Mouse (Mus musculus) neural tube, embryonic 13.5 days (tissue): ENCODE results near the gene Atp6v0e. TPM values are rescaled to one million over a fixed set of nuclear protein-coding genes. Genes with fewer than 3 reads are reported as not detected.

ENCODE experiments used
- ATAC-seq: fragments of 200-750 bp; cut with Nextera tagmentation; 2 replicates; pipeline ENCODE4 v1.8.0; 2017; ENCODE audit warnings: low read depth, mild to moderate bottlenecking, moderate TSS enrichment, moderate library complexity
- H3K27ac ChIP-seq: fragments of 300-500 bp; sonication (generic); replicated peaks from 2 replicates; pipeline ENCODE4 v1.5.1; 2015; ENCODE audit warnings: moderate library complexity, mild to moderate bottlenecking, inconsistent platforms
- H3K27me3 ChIP-seq: fragments of 300-500 bp; sonication (generic); 2 replicates; pipeline ENCODE4 v1.6.1; 2015; ENCODE audit warnings: mild to moderate bottlenecking, inconsistent platforms
- H3K36me3 ChIP-seq: fragments of 300-500 bp; sonication (generic); 2 replicates; pipeline ENCODE4 v1.6.1; 2015; ENCODE audit warnings: mild to moderate bottlenecking, inconsistent platforms
- H3K4me1 ChIP-seq: fragments of 300-500 bp; sonication (generic); replicated peaks from 2 replicates; pipeline ENCODE4 v1.6.1; 2015; ENCODE audit warnings: inconsistent platforms
- H3K4me2 ChIP-seq: fragments of 300-500 bp; sonication (generic); 2 replicates; pipeline ENCODE4 v1.6.1; 2015; ENCODE audit warnings: inconsistent platforms, mild to moderate bottlenecking, moderate library complexity
- H3K4me3 ChIP-seq: fragments of 300-500 bp; sonication (generic); 2 replicates; pipeline ENCODE4 v1.5.1; 2015; ENCODE audit warnings: mild to moderate bottlenecking, inconsistent platforms
- H3K9ac ChIP-seq: fragments of 300-500 bp; sonication (generic); 2 replicates; pipeline ENCODE4 v1.6.1; 2015; ENCODE audit warnings: moderate library complexity, mild to moderate bottlenecking, inconsistent platforms
- H3K9me3 ChIP-seq: fragments of 300-500 bp; sonication (generic); 2 replicates; pipeline ENCODE4 v1.6.1; 2016; ENCODE audit warnings: inconsistent platforms
- WGBS: fragments of 180-500 bp; shearing (Covaris S2); methylation state at CpG from one replicate; pipeline ENCODE4 v1.1.7; 2015; 5-methylcytosine and 5-hydroxymethylcytosine counted together
- polyA plus RNA-seq: library from polyadenylated mRNA; unstranded; fragments of >200 nt; fragmentation: Nextera tagmentation; extraction: Ambion mirVana; gene quantifications from 2 replicates; pipeline ENCODE4 v1.2.1, GENCODE M21; 2015

The Atp6v0e gene
- polyA plus RNA-seq, 1 experiment from 2014 or later = 126 TPM

DNA sequence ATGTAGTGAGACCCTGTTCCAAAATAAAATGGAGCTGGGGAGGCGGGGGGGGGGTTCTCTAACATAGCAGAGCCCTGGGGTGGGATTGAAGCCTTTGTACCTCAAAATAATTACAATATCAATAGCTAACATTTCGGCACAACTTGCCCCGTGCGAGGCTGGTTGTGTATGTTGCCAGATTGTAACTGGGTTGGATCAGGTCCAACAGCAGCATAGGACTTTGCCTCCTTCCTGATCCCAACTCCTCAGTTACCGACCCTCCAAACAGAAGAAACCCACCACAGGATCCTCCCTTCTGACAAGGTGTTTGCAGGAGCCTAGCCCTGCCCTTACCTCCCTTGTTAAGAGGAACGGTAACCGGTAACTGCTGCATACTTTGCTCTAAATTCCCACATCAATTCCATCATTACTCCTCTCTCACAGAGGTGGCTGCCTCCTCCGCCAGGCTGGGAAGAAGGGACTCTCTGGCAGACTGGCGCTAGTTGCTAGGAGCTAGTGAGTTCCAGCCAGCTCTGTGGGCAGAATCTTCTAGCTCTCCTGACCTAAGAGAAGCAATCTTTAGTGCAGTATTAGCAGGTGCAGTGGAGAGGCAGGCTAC lies 46.1 kb downstream of the Atp6v0e start:
- Histone ChIP-seq H3K27ac (no peak overlapping the region), H3K4me1 (peaks cover 18% of the 10 kb centered on the region), H3K4me2 (no peak overlapping the region), H3K36me3 (peaks cover 6% of the 10 kb centered on the region), H3K9me3 (no peaks in the 10 kb centered on the region), H3K4me3 (no peak overlapping the region), H3K9ac (no peak overlapping the region), H3K27me3 (no peaks in the 10 kb centered on the region)
- 53% methylated on average over 9 of the region's 9 CpGs for WGBS
- ATAC-seq = no peak

DNA sequence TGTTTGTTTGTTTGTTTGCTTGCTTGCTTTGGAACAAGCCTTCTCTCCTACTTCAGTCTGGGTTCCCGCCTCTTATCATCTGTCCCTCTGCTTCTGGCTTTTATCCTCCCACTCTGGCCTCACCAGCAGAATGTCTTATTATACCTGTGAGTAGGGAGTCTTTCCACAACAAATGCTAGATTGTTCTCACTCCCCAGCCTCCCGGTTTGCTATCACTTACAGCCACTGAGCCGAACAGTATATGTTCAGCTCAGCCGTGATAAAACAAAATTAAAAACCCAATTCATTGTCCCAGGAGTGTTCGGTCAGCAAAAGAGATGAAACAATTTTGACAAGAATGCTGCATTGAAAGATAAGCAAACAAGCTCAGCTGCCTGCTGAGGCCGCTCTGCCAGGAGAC lies 47.0 kb downstream of the Atp6v0e start:
- Histone ChIP-seq H3K36me3 (no peaks in the 10 kb centered on the region), H3K4me1 (peaks cover 26% of the 10 kb centered on the region), H3K4me3 (no peak overlapping the region), H3K4me2 (no peak overlapping the region), H3K27me3 (no peaks in the 10 kb centered on the region), H3K9ac (no peak overlapping the region), H3K9me3 (no peaks in the 10 kb centered on the region), H3K27ac (no peak overlapping the region)
- 61% methylated on average over 6 of the region's 6 CpGs for WGBS
- no peak for ATAC-seq

DNA sequence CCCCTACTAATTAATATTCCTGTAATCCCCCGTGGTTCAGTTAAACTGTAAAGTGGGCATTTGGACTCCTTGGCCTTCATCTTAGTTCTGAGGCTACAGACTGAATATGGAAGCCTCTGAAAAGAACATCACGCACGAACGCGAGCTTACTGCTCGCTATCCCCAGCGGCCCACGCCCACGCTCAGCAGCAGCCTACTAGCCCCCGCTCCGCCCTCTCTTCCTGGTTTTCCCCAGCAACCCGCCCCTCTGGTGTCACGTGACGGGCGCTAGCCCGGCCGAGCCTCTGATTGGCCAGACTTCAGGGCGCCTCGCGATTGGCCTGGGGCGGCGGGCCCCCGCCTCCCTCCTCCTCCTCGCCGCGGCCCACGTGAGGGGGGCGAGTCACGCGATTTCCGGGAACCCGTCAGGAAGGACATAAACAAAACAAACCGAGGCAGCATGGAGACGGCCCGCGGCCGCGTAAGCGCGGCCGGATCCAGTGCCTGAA lies 52.3 kb downstream of the Atp6v0e start, which contains the start of gene Crebrf:
Gene Crebrf (plus strand): TSS at position 380 of the 488 bp plus-strand sequence.
- Histone ChIP-seq H3K4me1 (peaks cover 13% of the 10 kb centered on the region), H3K36me3 (no peaks in the 10 kb centered on the region), H3K9ac (peak within 1 kb of the TSS; percentile 77), H3K4me3 (peak within 1 kb of the TSS; percentile 82), H3K27me3 (no peaks in the 10 kb centered on the region), H3K27ac (peak within 1 kb of the TSS; percentile 84), H3K4me2 (peak within 1 kb of the TSS; percentile 74), H3K9me3 (no peaks in the 10 kb centered on the region)
- ATAC-seq = peak; percentile 89
- 0% methylated on average over 41 of the region's 41 CpGs for WGBS

DNA sequence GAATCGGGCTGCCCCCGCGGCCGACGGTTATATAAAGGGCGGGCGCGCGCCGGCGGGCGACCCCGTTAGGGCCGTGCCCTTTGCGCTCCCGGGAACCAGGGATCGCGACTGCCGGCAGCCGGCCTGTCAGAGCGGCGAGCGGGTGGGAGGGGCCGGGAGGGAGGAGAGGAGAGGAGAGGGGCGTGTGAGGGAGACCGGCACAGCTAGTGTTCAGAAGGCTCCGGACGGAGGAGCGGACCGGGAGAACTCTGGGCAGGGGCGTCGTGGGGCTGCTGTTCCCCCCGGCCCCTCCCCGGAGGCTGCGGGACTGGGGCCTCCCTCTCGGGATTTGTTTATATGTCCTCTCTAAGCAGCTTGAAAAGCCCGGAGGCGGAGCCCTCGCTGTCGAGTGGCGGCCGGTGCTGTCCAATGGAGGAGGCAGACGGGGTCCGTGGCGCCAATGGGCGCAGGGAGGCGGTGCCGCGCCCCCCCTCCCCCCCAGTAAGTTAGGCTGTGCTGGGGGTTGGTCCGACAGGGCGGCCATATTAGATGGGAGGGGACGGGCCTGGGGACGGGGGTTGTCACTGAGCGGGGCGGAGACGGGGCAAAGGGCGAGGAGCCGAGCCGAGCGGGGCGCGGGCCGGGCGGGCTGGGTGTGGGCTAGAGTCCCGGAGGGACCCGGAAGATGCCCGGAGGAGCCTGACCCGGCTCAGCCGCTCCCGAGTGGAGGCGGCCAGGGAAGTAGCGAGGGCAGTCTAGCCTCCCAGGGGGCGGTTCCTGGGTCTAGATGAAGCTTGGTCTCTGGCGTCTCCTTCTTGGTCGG lies 53.1 kb downstream of the Atp6v0e start:
- peak overlapping the region; percentile 84 for H3K27ac ChIP-seq
- peak overlapping the region; percentile 74 for H3K4me2 ChIP-seq
- H3K36me3 ChIP-seq = no peaks in the 10 kb centered on the region
- no peaks in the 10 kb centered on the region for H3K27me3 ChIP-seq
- H3K4me3 ChIP-seq = peak overlapping the region; percentile 82
- H3K4me1 ChIP-seq = peaks cover 13% of the 10 kb centered on the region
- peak; percentile 98 for ATAC-seq
- H3K9me3 ChIP-seq = no peaks in the 10 kb centered on the region
- H3K9ac ChIP-seq = peak overlapping the region; percentile 77
- WGBS = under 1% methylated on average over 52 of the region's 75 CpGs

DNA sequence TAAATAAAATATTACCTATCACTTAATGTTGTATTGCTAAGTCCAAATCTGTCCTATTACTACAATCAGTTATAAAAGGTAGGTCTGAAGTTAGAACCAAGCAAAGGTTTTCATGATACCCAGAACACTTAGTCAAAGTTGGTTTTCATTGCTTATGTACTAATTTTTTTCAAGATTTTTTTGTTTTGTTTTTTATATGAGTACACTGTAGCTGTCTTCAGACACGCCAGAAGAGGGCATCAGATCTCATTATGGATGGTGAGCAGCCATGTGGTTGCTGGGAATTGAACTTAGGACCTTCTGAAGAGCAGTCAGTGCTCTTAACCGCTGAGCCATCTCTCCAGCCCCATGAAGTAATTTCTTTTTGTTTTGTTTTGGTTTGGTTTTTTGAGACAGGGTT lies 54.8 kb downstream of the Atp6v0e start:
- H3K4me2 ChIP-seq = no peak overlapping the region
- no peak for ATAC-seq
- H3K27me3 ChIP-seq = no peaks in the 10 kb centered on the region
- no peaks in the 10 kb centered on the region for H3K9me3 ChIP-seq
- WGBS = 60% methylated on average over 2 of the region's 2 CpGs
- peaks cover 13% of the 10 kb centered on the region for H3K4me1 ChIP-seq
- no peak overlapping the region for H3K9ac ChIP-seq
- H3K27ac ChIP-seq = no peak overlapping the region
- H3K4me3 ChIP-seq = no peak overlapping the region
- no peaks in the 10 kb centered on the region for H3K36me3 ChIP-seq

DNA sequence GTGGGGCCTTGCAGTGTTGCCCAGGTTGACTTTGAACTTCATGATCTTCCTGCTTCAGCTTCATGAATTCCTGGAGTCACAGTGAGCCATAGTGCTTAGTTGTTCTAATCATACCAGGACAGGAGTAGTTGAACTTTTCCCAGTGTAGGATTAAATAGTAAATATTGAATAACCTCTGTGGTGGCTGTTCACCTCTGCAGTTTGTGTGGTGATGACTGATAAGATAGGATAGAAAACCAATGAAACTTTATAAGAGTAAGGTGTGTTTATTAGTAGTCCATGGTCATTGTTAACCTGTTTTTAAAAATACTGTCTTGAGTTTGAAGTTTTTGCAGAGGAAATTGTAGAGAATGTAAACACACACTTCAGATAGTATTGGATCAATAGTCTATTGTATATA lies 56.4 kb downstream of the Atp6v0e start:
- ATAC-seq = no peak
- no peaks in the 10 kb centered on the region for H3K27me3 ChIP-seq
- no peaks in the 10 kb centered on the region for H3K36me3 ChIP-seq
- H3K4me3 ChIP-seq = no peak overlapping the region
- H3K4me1 ChIP-seq = peaks cover 11% of the 10 kb centered on the region
- H3K4me2 ChIP-seq = no peak overlapping the region
- H3K9me3 ChIP-seq = no peaks in the 10 kb centered on the region
- H3K27ac ChIP-seq = no peak overlapping the region
- no peak overlapping the region for H3K9ac ChIP-seq

DNA sequence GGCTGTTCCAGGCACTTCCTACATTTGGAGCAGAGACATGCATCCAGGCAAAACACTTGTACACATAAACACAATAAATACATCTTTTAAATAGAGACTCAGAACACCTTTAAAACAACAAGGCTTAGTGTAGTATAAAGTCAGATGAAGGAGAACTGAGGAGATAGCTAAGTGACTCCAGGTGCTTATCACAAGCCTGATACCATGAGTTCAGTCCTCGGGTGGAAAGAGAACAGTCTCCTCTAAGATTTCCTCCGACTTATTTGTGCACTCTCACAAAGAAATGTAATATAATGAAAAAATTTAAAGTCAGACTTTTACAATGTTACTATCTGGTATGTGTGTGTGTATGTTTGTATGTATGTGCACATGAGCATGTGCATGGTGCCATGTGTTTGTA lies 58.8 kb downstream of the Atp6v0e start:
- Histone ChIP-seq H3K27ac (no peak overlapping the region), H3K36me3 (no peaks in the 10 kb centered on the region), H3K9ac (no peak overlapping the region), H3K27me3 (no peaks in the 10 kb centered on the region), H3K9me3 (no peaks in the 10 kb centered on the region), H3K4me1 (0 out of 2 replicates have a peak, but pooled peaks cover 5% of the 10 kb centered on the region), H3K4me2 (no peak overlapping the region), H3K4me3 (no peak overlapping the region)
- WGBS = 81% methylated on average over 2 of the region's 2 CpGs
- no peak for ATAC-seq

DNA sequence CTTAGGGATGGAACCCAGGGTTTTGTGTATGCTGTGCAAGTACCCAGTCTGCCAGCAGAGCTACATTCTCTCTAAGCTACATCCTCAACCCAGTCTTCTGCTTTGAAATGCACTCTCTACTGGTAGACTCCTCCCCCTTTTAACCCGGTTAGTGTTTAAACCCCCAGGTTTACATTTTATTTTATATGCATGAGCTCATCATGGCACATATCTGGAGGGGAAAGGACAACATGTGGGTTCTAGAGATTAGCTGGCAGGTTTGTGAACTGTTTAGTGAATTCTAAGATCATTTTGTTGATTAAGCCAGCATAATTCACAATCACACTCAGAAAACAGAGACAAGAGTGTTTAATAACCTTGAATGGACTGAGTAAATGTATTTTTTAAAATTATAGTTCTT lies 61.8 kb downstream of the Atp6v0e start:
- Histone ChIP-seq H3K27me3 (no peaks in the 10 kb centered on the region), H3K36me3 (no peaks in the 10 kb centered on the region), H3K4me2 (no peak overlapping the region), H3K27ac (no peak overlapping the region), H3K9me3 (no peaks in the 10 kb centered on the region), H3K4me1 (0 out of 2 replicates have a peak, but pooled peaks cover 3% of the 10 kb centered on the region), H3K4me3 (no peak overlapping the region), H3K9ac (no peak overlapping the region)
- no peak for ATAC-seq
- WGBS = 59% methylated on average over 1 of the region's 1 CpGs

DNA sequence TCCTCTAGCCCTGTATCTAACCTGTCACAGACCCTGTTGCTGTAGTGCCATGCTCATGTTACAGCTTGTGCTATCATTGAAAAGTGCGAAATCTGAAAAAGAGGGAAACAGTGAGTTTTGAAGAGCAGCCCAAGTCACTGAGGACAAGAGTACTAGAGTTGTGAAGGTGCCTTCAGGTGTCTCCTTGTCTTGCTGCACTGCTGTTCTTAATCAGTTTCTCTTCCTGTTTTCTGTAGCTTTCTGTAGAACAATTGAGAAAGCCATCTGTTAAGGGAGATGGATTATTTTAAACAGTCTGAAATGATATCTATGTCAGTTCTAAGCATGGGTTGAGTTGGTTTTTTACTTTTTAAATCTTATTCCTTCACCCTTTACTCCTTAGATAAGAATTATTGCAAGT lies 63.6 kb downstream of the Atp6v0e start:
- WGBS = 89% methylated on average over 1 of the region's 1 CpGs
- no peak for ATAC-seq

DNA sequence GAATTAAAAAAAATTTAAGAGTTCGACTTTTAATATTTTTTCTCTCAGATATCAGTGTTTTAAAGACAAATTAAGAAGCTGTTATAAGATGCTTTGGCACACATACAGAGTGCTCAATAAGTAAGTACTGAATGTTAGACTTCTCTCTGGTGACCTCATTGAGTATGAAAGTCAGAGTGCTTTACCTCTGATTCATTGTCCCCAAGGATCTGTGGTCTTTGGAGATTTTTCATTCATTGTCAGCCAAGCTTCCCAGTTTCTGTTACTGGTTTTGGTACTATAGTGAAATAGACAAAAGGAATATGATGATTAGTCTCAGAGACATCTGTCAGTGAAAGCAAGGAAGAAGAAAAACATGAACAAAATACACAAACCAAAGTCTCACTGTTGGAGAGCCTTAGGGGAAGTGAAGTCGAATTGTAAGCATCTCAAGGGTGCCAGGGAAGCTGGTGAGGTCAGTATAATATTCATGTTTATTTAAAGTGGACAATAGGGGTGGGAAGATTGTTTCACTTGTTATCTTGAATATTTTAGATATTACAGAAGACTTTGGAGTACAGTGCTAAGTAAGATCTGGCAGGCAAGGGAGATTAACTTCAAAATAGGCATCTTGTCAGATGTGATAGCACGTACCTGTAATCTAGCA lies 64.2 kb downstream of the Atp6v0e start:
- 75% methylated on average over 3 of the region's 3 CpGs for WGBS
- Histone ChIP-seq H3K27ac (no peak overlapping the region), H3K4me2 (no peak overlapping the region), H3K9me3 (no peaks in the 10 kb centered on the region), H3K36me3 (no peaks in the 10 kb centered on the region), H3K4me1 (0 out of 2 replicates have a peak, but pooled peaks cover 3% of the 10 kb centered on the region), H3K27me3 (no peaks in the 10 kb centered on the region), H3K9ac (no peak overlapping the region), H3K4me3 (no peak overlapping the region)
- ATAC-seq = no peak

More for the DNA sequence above, 63.6 kb downstream of the Atp6v0e start:
- Histone ChIP-seq H3K27me3 (no peaks in the 10 kb centered on the region), H3K4me3 (no peak overlapping the region), H3K4me2 (no peak overlapping the region), H3K9ac (no peak overlapping the region), H3K4me1 (0 out of 2 replicates have a peak, but pooled peaks cover 3% of the 10 kb centered on the region), H3K36me3 (no peaks in the 10 kb centered on the region), H3K9me3 (no peaks in the 10 kb centered on the region), H3K27ac (no peak overlapping the region)

DNA sequence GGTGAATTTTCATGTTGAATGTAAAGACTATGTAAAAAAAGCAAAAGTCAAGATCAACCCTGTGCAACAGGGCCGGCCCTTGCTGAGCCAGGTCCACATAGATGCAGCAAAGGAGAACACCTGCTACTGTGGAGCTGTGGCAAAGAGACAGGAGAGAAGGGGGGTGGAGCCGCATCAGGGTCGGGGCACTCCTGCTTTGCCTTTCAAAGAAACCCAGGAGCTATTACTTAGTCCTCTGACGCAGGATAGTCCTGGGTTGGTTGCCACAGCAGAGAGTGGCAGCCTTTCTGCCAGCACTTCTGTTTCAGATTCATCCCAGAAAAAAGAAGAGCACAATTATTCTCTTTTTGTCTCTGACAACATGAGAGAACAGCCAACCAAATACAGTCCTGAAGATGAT lies 79.5 kb downstream of the Atp6v0e start:
- WGBS = 46% methylated on average over 4 of the region's 4 CpGs
- H3K9ac ChIP-seq = no peak overlapping the region
- H3K36me3 ChIP-seq = peaks cover 16% of the 10 kb centered on the region
- no peak for ATAC-seq
- H3K27me3 ChIP-seq = no peaks in the 10 kb centered on the region
- H3K4me2 ChIP-seq = no peak overlapping the region
- no peak overlapping the region for H3K4me3 ChIP-seq
- H3K27ac ChIP-seq = no peak overlapping the region
- H3K4me1 ChIP-seq = no peaks in the 10 kb centered on the region
- no peaks in the 10 kb centered on the region for H3K9me3 ChIP-seq

DNA sequence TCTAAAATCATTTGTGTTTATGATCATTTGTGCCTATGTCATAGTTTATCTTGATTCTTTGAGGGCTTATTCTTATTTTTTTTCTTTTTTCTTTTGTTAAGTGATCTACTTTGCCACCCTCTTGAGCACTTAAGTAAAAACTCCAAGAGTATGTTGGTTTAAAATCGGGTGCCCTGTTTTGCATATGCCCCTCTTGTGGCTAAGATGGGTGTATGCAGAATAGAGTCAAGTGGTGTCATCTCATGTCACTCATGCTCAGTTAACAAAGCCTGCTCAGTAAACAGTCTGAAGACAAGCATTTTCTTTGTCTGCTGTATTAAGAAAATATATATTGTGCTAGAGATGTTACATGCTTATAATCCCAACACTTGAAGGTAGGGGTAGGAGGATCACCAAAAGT lies 80.3 kb downstream of the Atp6v0e start:
- Histone ChIP-seq H3K4me2 (no peak overlapping the region), H3K27ac (no peak overlapping the region), H3K9me3 (no peaks in the 10 kb centered on the region), H3K9ac (no peak overlapping the region), H3K27me3 (no peaks in the 10 kb centered on the region), H3K4me3 (no peak overlapping the region), H3K4me1 (no peaks in the 10 kb centered on the region), H3K36me3 (peaks cover 16% of the 10 kb centered on the region)
- 77% methylated on average over 1 of the region's 1 CpGs for WGBS
- ATAC-seq = no peak
